Mouse (Mus musculus): ENCODE measurements at regions not wholly inside any gene's neighbourhood (a gene's known extent, or its start where the extent isn't known, plus 50 kb on each side); places are given as distances from the start of the nearest gene placed in this dataset.

GRCm38 (mm10) chr4:119040041-119040440, 68.5 kb upstream of the Slc2a1 start:
- Histone ChIP-seq H3K4me3 (no peak overlapping the region), H3K36me3 (ENCODE audit: control insufficient read depth, insufficient read depth) (no peaks in the 10 kb centered on the region), H3K4me2 (ENCODE audit: low read depth) (no peak overlapping the region), H3K79me2 (ENCODE audit: control insufficient read depth, insufficient read depth) (no peaks in the 10 kb centered on the region), H3K27me3 (ENCODE audit: control insufficient read depth, insufficient read depth, insufficient read length) (no peaks in the 10 kb centered on the region), H3ac (ENCODE audit: control insufficient read depth, insufficient read length) (no peak overlapping the region)
- TF ChIP-seq MAX (IDR thresholded peaks at IDR 0.05; ENCODE audit: low read depth) (no peak), CEBPB (IDR thresholded peaks at IDR 0.05; ENCODE audit: insufficient read depth, poor library complexity, severe bottlenecking) (no peak), MYOG (IDR thresholded peaks at IDR 0.05; ENCODE audit: control insufficient read depth in 1 of 3, insufficient read depth in 1 of 3, insufficient read length in 2 of 3, low read depth in 2 of 3) (no peak), E2F4 (IDR thresholded peaks at IDR 0.05; ENCODE audit: insufficient read depth) (no peak), USF1 (IDR thresholded peaks at IDR 0.05; ENCODE audit: low read depth) (no peak), POLR2AphosphoS2 (IDR thresholded peaks at IDR 0.05; ENCODE audit: insufficient read length, low read depth) (no peak), SRF (IDR thresholded peaks at IDR 0.05; ENCODE audit: control insufficient read depth, insufficient read length, low read depth) (no peak), MYOD1 (IDR thresholded peaks at IDR 0.05; ENCODE audit: control insufficient read depth in 1 of 3, insufficient read length in 2 of 3, low read depth in 2 of 3) (no peak), POLR2A (IDR thresholded peaks at IDR 0.05; ENCODE audit: insufficient read length, low read depth) (no peak), REST (IDR thresholded peaks at IDR 0.05; ENCODE audit: insufficient read depth, insufficient read length) (no peak), TCF12 (IDR thresholded peaks at IDR 0.05; ENCODE audit: insufficient read depth, poor library complexity, severe bottlenecking) (no peak), TCF3 (IDR thresholded peaks at IDR 0.05; ENCODE audit: insufficient read length, low read depth) (no peak)

- Histone ChIP-seq H3K36me3 (ENCODE audit: control insufficient read depth, insufficient read depth) (no peaks in the 10 kb centered on the region), H3K4me3 (no peak overlapping the region), H3K79me2 (ENCODE audit: control insufficient read depth, insufficient read depth) (no peaks in the 10 kb centered on the region), H3K4me2 (ENCODE audit: low read depth) (no peak overlapping the region), H3ac (ENCODE audit: control insufficient read depth, insufficient read length) (no peak overlapping the region), H3K27me3 (ENCODE audit: control insufficient read depth, insufficient read depth, insufficient read length) (no peaks in the 10 kb centered on the region)
- no peak for TF ChIP-seq SRF (IDR thresholded peaks at IDR 0.05; ENCODE audit: control insufficient read depth, insufficient read length, low read depth)
- TF ChIP-seq POLR2A (IDR thresholded peaks at IDR 0.05; ENCODE audit: insufficient read length, low read depth): no peak
- no peak for TF ChIP-seq MYOG (IDR thresholded peaks at IDR 0.05; ENCODE audit: control insufficient read depth in 1 of 3, insufficient read depth in 1 of 3, insufficient read length in 2 of 3, low read depth in 2 of 3)
- no peak for TF ChIP-seq TCF12 (IDR thresholded peaks at IDR 0.05; ENCODE audit: insufficient read depth, poor library complexity, severe bottlenecking)
- TF ChIP-seq E2F4 (IDR thresholded peaks at IDR 0.05; ENCODE audit: insufficient read depth): no peak
- TF ChIP-seq CEBPB (IDR thresholded peaks at IDR 0.05; ENCODE audit: insufficient read depth, poor library complexity, severe bottlenecking): no peak
- no peak for TF ChIP-seq USF1 (IDR thresholded peaks at IDR 0.05; ENCODE audit: low read depth)
- no peak for TF ChIP-seq REST (IDR thresholded peaks at IDR 0.05; ENCODE audit: insufficient read depth, insufficient read length)
- TF ChIP-seq MYOD1 (IDR thresholded peaks at IDR 0.05; ENCODE audit: control insufficient read depth in 1 of 3, insufficient read length in 2 of 3, low read depth in 2 of 3): no peak
- no peak for TF ChIP-seq MAX (IDR thresholded peaks at IDR 0.05; ENCODE audit: low read depth)
- TF ChIP-seq TCF3 (IDR thresholded peaks at IDR 0.05; ENCODE audit: insufficient read length, low read depth): no peak
- TF ChIP-seq POLR2AphosphoS2 (IDR thresholded peaks at IDR 0.05; ENCODE audit: insufficient read length, low read depth): no peak
These were observed 66.9 kb upstream of the Slc2a1 start for GRCm38 (mm10) chr4:119041616-119042015.

- no peaks in the 10 kb centered on the region for H3K27me3 ChIP-seq (ENCODE audit: control insufficient read depth, insufficient read depth, insufficient read length)
- H3K4me2 ChIP-seq (ENCODE audit: low read depth): no peak overlapping the region
- no peaks in the 10 kb centered on the region for H3K36me3 ChIP-seq (ENCODE audit: control insufficient read depth, insufficient read depth)
- no peak overlapping the region for H3ac ChIP-seq (ENCODE audit: control insufficient read depth, insufficient read length)
- TF ChIP-seq USF1 (IDR thresholded peaks at IDR 0.05; ENCODE audit: low read depth): no peak
- no peak for TF ChIP-seq MYOD1 (IDR thresholded peaks at IDR 0.05; ENCODE audit: control insufficient read depth in 1 of 3, insufficient read length in 2 of 3, low read depth in 2 of 3)
- TF ChIP-seq MAX (IDR thresholded peaks at IDR 0.05; ENCODE audit: low read depth): no peak
- TF ChIP-seq CEBPB (IDR thresholded peaks at IDR 0.05; ENCODE audit: insufficient read depth, poor library complexity, severe bottlenecking): no peak
- no peak for TF ChIP-seq POLR2A (IDR thresholded peaks at IDR 0.05; ENCODE audit: insufficient read length, low read depth)
- no peak for TF ChIP-seq MYOG (IDR thresholded peaks at IDR 0.05; ENCODE audit: control insufficient read depth in 1 of 3, insufficient read depth in 1 of 3, insufficient read length in 2 of 3, low read depth in 2 of 3)
- no peak for TF ChIP-seq POLR2AphosphoS2 (IDR thresholded peaks at IDR 0.05; ENCODE audit: insufficient read length, low read depth)
- no peak for TF ChIP-seq TCF3 (IDR thresholded peaks at IDR 0.05; ENCODE audit: insufficient read length, low read depth)
- TF ChIP-seq TCF12 (IDR thresholded peaks at IDR 0.05; ENCODE audit: insufficient read depth, poor library complexity, severe bottlenecking): no peak
- no peak for TF ChIP-seq REST (IDR thresholded peaks at IDR 0.05; ENCODE audit: insufficient read depth, insufficient read length)
- no peak for TF ChIP-seq SRF (IDR thresholded peaks at IDR 0.05; ENCODE audit: control insufficient read depth, insufficient read length, low read depth)
- TF ChIP-seq E2F4 (IDR thresholded peaks at IDR 0.05; ENCODE audit: insufficient read depth): no peak
- no peaks in the 10 kb centered on the region for H3K79me2 ChIP-seq (ENCODE audit: control insufficient read depth, insufficient read depth)
- no peak overlapping the region for H3K4me3 ChIP-seq
These were observed 64.4 kb upstream of the Slc2a1 start for GRCm38 (mm10) chr4:119044005-119044677.

- no peaks in the 10 kb centered on the region for H3K27me3 ChIP-seq (ENCODE audit: control insufficient read depth, insufficient read depth, insufficient read length)
- H3K4me2 ChIP-seq (ENCODE audit: low read depth): no peak overlapping the region
- no peaks in the 10 kb centered on the region for H3K36me3 ChIP-seq (ENCODE audit: control insufficient read depth, insufficient read depth)
- no peak overlapping the region for H3K4me3 ChIP-seq
- no peak for TF ChIP-seq MYOG (IDR thresholded peaks at IDR 0.05; ENCODE audit: control insufficient read depth in 1 of 3, insufficient read depth in 1 of 3, insufficient read length in 2 of 3, low read depth in 2 of 3)
- TF ChIP-seq TCF3 (IDR thresholded peaks at IDR 0.05; ENCODE audit: insufficient read length, low read depth): no peak
- TF ChIP-seq E2F4 (IDR thresholded peaks at IDR 0.05; ENCODE audit: insufficient read depth): no peak
- TF ChIP-seq MAX (IDR thresholded peaks at IDR 0.05; ENCODE audit: low read depth): no peak
- no peak for TF ChIP-seq REST (IDR thresholded peaks at IDR 0.05; ENCODE audit: insufficient read depth, insufficient read length)
- no peak for TF ChIP-seq USF1 (IDR thresholded peaks at IDR 0.05; ENCODE audit: low read depth)
- no peak for TF ChIP-seq POLR2AphosphoS2 (IDR thresholded peaks at IDR 0.05; ENCODE audit: insufficient read length, low read depth)
- no peak for TF ChIP-seq TCF12 (IDR thresholded peaks at IDR 0.05; ENCODE audit: insufficient read depth, poor library complexity, severe bottlenecking)
- TF ChIP-seq SRF (IDR thresholded peaks at IDR 0.05; ENCODE audit: control insufficient read depth, insufficient read length, low read depth): no peak
- no peak for TF ChIP-seq MYOD1 (IDR thresholded peaks at IDR 0.05; ENCODE audit: control insufficient read depth in 1 of 3, insufficient read length in 2 of 3, low read depth in 2 of 3)
- no peak for TF ChIP-seq POLR2A (IDR thresholded peaks at IDR 0.05; ENCODE audit: insufficient read length, low read depth)
- no peak for TF ChIP-seq CEBPB (IDR thresholded peaks at IDR 0.05; ENCODE audit: insufficient read depth, poor library complexity, severe bottlenecking)
- no peaks in the 10 kb centered on the region for H3K79me2 ChIP-seq (ENCODE audit: control insufficient read depth, insufficient read depth)
- H3ac ChIP-seq (ENCODE audit: control insufficient read depth, insufficient read length): no peak overlapping the region
These were observed 63.7 kb upstream of the Slc2a1 start for GRCm38 (mm10) chr4:119044836-119045235.
